Mouse (Mus musculus) neural tube, embryonic 11.5 days (tissue): ENCODE measurements around the gene Bcl3. TPM values are rescaled to one million over a fixed set of nuclear protein-coding genes. Genes with fewer than 3 reads are reported as not detected.

ENCODE experiments used
- ATAC-seq: fragments of 200-750 bp; cut with Nextera tagmentation; 2 replicates; pipeline ENCODE4 v1.8.0; 2017; ENCODE audit warnings: moderate number of reproducible peaks, mild to moderate bottlenecking, moderate TSS enrichment, moderate library complexity; ENCODE audit not compliant: insufficient read depth, low FRiP score, low TSS enrichment
- DNase-seq: peaks from one replicate; pipeline ENCODE4 v3.0.0-alpha.2; 2015; ENCODE audit warnings: low spot score
- H3K27ac ChIP-seq: fragments of 300-500 bp; sonication (generic); 2 replicates; pipeline ENCODE4 v1.5.1; 2014; ENCODE audit warnings: low read depth, mild to moderate bottlenecking, low read length
- H3K27me3 ChIP-seq: fragments of 300-500 bp; sonication (generic); 2 replicates; pipeline ENCODE4 v1.6.1; 2014; ENCODE audit warnings: mild to moderate bottlenecking, low read length, mixed read lengths; ENCODE audit not compliant: control insufficient read depth, insufficient read depth
- H3K36me3 ChIP-seq: fragments of 300-500 bp; sonication (generic); 2 replicates; pipeline ENCODE4 v1.6.1; 2014; ENCODE audit warnings: mild to moderate bottlenecking, low read length, moderate library complexity, mixed read lengths; ENCODE audit not compliant: control insufficient read depth, insufficient read depth
- H3K4me1 ChIP-seq: fragments of 300-500 bp; sonication (generic); 2 replicates; pipeline ENCODE4 v1.6.1; 2014; ENCODE audit warnings: low read length, mixed read lengths; ENCODE audit not compliant: control insufficient read depth, insufficient read depth
- H3K4me2 ChIP-seq: fragments of 300-500 bp; sonication (generic); 2 replicates; pipeline ENCODE4 v1.6.1; 2014; ENCODE audit warnings: low read depth, mild to moderate bottlenecking, moderate library complexity
- H3K4me3 ChIP-seq: fragments of 300-500 bp; sonication (generic); 2 replicates; pipeline ENCODE4 v1.5.1; 2014; ENCODE audit warnings: low read depth, low read length
- H3K9ac ChIP-seq: fragments of 300-500 bp; sonication (generic); 2 replicates; pipeline ENCODE4 v1.6.1; 2014; ENCODE audit warnings: mild to moderate bottlenecking, low read length
- H3K9me3 ChIP-seq: fragments of 300-500 bp; sonication (generic); 2 replicates; pipeline ENCODE4 v1.6.1; 2016; ENCODE audit warnings: low read length; ENCODE audit not compliant: control insufficient read depth
- WGBS: fragments of 180-500 bp; shearing (Covaris S2); extraction: QIAGEN DNeasy Blood & Tissue Kit; methylation state at CpG from one replicate; pipeline ENCODE4 v1.1.7; 2014; 5-methylcytosine and 5-hydroxymethylcytosine counted together
- polyA plus RNA-seq: library from polyadenylated mRNA; unstranded; fragments of >200 nt; fragmentation: Nextera tagmentation; extraction: Ambion mirVana; gene quantifications from 2 replicates; pipeline ENCODE4 v1.2.1, GENCODE M21; 2014

Bcl3 gene
- polyA plus RNA-seq, 1 experiment from 2014 or later = 1.2 TPM

GRCm38 (mm10) chr7:19841686-19842413 lies 19.3 kb upstream of the Bcl3 start:
- H3K27me3 ChIP-seq = peaks cover 7% of the 10 kb centered on the region; the same call in 1 of the 2 replicates
- H3K27ac ChIP-seq = no peak overlapping the region
- 84% methylated on average over 21 of the region's 21 CpGs for WGBS
- H3K4me2 ChIP-seq = no peak overlapping the region
- no peaks in the 10 kb centered on the region for H3K36me3 ChIP-seq
- H3K4me3 ChIP-seq = no peak overlapping the region
- DNase-seq (no peak), ATAC-seq (no peak)
- no peaks in the 10 kb centered on the region for H3K9me3 ChIP-seq
- no peak overlapping the region for H3K9ac ChIP-seq
- no peaks in the 10 kb centered on the region for H3K4me1 ChIP-seq

DNA sequence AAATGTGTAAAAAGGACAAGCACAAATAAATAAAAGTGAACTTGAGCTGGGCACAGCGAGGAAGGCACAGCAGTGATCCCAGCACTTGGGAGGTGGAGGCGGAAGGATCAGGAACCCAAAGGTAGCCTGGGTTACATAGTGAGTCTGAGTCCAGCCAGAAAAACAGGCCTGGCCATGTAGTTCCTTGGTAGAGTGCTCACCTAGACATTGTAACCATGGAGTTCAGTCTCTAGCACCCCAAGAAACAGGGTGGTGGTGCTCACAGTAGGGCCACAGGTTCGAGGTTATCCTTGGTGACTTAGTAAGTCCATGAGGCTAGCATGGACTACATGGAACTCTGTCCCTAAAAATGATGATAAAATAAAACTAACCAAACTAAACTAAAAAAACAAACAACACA lies 18.4 kb upstream of the Bcl3 start:
- Histone ChIP-seq H3K4me1 (no peaks in the 10 kb centered on the region), H3K27me3 (peaks cover 7% of the 10 kb centered on the region; the same call in 1 of the 2 replicates), H3K27ac (no peak overlapping the region), H3K4me3 (no peak overlapping the region), H3K36me3 (no peaks in the 10 kb centered on the region), H3K9me3 (no peaks in the 10 kb centered on the region), H3K9ac (no peak overlapping the region), H3K4me2 (no peak overlapping the region)
- 82% methylated on average over 3 of the region's 3 CpGs for WGBS
- no peak for DNase-seq
- no peak for ATAC-seq

- no peaks in the 10 kb centered on the region for H3K9me3 ChIP-seq
- H3K9ac ChIP-seq = no peak overlapping the region
- peaks cover 7% of the 10 kb centered on the region; the same call in 1 of the 2 replicates for H3K27me3 ChIP-seq
- H3K4me2 ChIP-seq = no peak overlapping the region
- no peak overlapping the region for H3K27ac ChIP-seq
- H3K4me3 ChIP-seq = no peak overlapping the region
- ATAC-seq (no peak), DNase-seq (no peak)
- 78% methylated on average over 4 of the region's 4 CpGs for WGBS
- no peaks in the 10 kb centered on the region for H3K4me1 ChIP-seq
- H3K36me3 ChIP-seq = no peaks in the 10 kb centered on the region
These were observed 17.8 kb upstream of the Bcl3 start for GRCm38 (mm10) chr7:19840371-19840770.

GRCm38 (mm10) chr7:19836843-19837242 lies 14.3 kb upstream of the Bcl3 start:
- H3K4me2 ChIP-seq = no peak overlapping the region
- DNase-seq (no peak), ATAC-seq (no peak)
- H3K36me3 ChIP-seq = no peaks in the 10 kb centered on the region
- 63% methylated on average over 3 of the region's 3 CpGs for WGBS
- H3K9me3 ChIP-seq = no peaks in the 10 kb centered on the region
- no peak overlapping the region for H3K4me3 ChIP-seq
- no peaks in the 10 kb centered on the region for H3K27me3 ChIP-seq
- no peak overlapping the region for H3K9ac ChIP-seq
- no peak overlapping the region for H3K27ac ChIP-seq
- H3K4me1 ChIP-seq = no peaks in the 10 kb centered on the region

DNA sequence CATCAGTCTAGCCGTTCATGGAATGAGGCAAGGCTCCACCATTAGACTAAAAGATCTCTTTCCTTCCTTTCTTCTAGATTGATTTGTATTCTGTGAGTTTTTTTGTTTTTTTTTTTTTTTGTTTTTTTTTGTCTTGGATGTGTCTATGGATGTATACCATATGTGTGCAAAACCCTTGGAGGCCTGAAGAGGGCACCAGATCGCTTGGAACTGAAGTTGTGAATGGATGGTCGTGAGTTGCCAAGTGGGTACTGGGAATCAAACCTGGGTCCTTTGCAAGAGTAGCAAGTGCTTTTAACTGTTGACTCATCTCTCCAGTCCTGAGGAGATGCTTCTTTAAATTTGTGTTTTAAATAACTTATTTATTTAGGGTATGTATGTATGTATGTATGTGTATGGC lies 11.5 kb upstream of the Bcl3 start:
- Histone ChIP-seq H3K4me3 (no peak overlapping the region), H3K4me2 (no peak overlapping the region), H3K9ac (no peak overlapping the region), H3K9me3 (no peaks in the 10 kb centered on the region), H3K27me3 (no peaks in the 10 kb centered on the region), H3K27ac (no peak overlapping the region), H3K4me1 (0 out of 2 replicates have a peak, but pooled peaks cover 3% of the 10 kb centered on the region), H3K36me3 (no peaks in the 10 kb centered on the region)
- ATAC-seq (no peak), DNase-seq (no peak)
- WGBS = 59% methylated on average over 3 of the region's 3 CpGs

GRCm38 (mm10) chr7:19831837-19832236 lies 9.3 kb upstream of the Bcl3 start:
- no peak overlapping the region for H3K4me3 ChIP-seq
- no peak overlapping the region for H3K4me2 ChIP-seq
- H3K4me1 ChIP-seq = 0 out of 2 replicates have a peak, but pooled peaks cover 3% of the 10 kb centered on the region
- no peak overlapping the region for H3K9ac ChIP-seq
- WGBS = 66% methylated on average over 9 of the region's 9 CpGs
- no peak for DNase-seq
- H3K27me3 ChIP-seq = no peaks in the 10 kb centered on the region
- no peaks in the 10 kb centered on the region for H3K9me3 ChIP-seq
- H3K36me3 ChIP-seq = no peaks in the 10 kb centered on the region
- no peak for ATAC-seq
- no peak overlapping the region for H3K27ac ChIP-seq

- 32% methylated on average over 13 of the region's 13 CpGs for WGBS
These were observed 8.1 kb upstream of the Bcl3 start for GRCm38 (mm10) chr7:19830682-19831156.

GRCm38 (mm10) chr7:19829694-19830093 lies 7.1 kb upstream of the Bcl3 start:
- H3K9ac ChIP-seq = no peak overlapping the region
- no peak overlapping the region for H3K4me2 ChIP-seq
- 79% methylated on average over 3 of the region's 3 CpGs for WGBS
- DNase-seq (no peak), ATAC-seq (no peak)
- no peaks in the 10 kb centered on the region for H3K36me3 ChIP-seq
- 0 out of 2 replicates have a peak, but pooled peaks cover 3% of the 10 kb centered on the region for H3K4me1 ChIP-seq
- no peaks in the 10 kb centered on the region for H3K27me3 ChIP-seq
- H3K27ac ChIP-seq = no peak overlapping the region
- no peak overlapping the region for H3K4me3 ChIP-seq
- no peaks in the 10 kb centered on the region for H3K9me3 ChIP-seq

More at GRCm38 (mm10) chr7:19830682-19831156, 8.1 kb upstream of the Bcl3 start:
- Histone ChIP-seq H3K9ac (no peak overlapping the region), H3K4me1 (0 out of 2 replicates have a peak, but pooled peaks cover 3% of the 10 kb centered on the region), H3K27me3 (no peaks in the 10 kb centered on the region), H3K4me2 (no peak overlapping the region), H3K9me3 (no peaks in the 10 kb centered on the region), H3K27ac (no peak overlapping the region), H3K4me3 (no peak overlapping the region), H3K36me3 (no peaks in the 10 kb centered on the region)
- ATAC-seq (no peak), DNase-seq (no peak)

GRCm38 (mm10) chr7:19826756-19827155 lies 4.2 kb upstream of the Bcl3 start:
- H3K4me1 ChIP-seq = peaks cover 8% of the 10 kb centered on the region; the same call in 1 of the 2 replicates
- no peaks in the 10 kb centered on the region for H3K36me3 ChIP-seq
- no peaks in the 10 kb centered on the region for H3K9me3 ChIP-seq
- WGBS = 44% methylated on average over 6 of the region's 6 CpGs
- no peak for ATAC-seq
- no peak for DNase-seq
- H3K27ac ChIP-seq = no peak overlapping the region
- no peak overlapping the region for H3K4me3 ChIP-seq
- H3K4me2 ChIP-seq = no peak overlapping the region
- peaks cover 22% of the 10 kb centered on the region for H3K27me3 ChIP-seq
- no peak overlapping the region for H3K9ac ChIP-seq
